Mouse (Mus musculus) C2C12 (cell line): ENCODE measurements around the gene Ap1s3. TPM values are rescaled to one million over a fixed set of nuclear protein-coding genes. Genes with fewer than 3 reads are reported as not detected.

ENCODE experiments used
- H3K27me3 ChIP-seq: one replicate; pipeline ENCODE4 v1.6.1; 2011; ENCODE audit not compliant: control insufficient read depth, insufficient read depth, insufficient read length
- H3K36me3 ChIP-seq: one replicate; pipeline ENCODE4 v1.6.1; 2011; ENCODE audit not compliant: control insufficient read depth, insufficient read depth
- H3K4me3 ChIP-seq: one replicate; pipeline ENCODE4 v1.5.1; 2011; ENCODE audit warnings: mild to moderate bottlenecking, control low read depth; ENCODE audit not compliant: poor library complexity, insufficient read depth, severe bottlenecking
- H3K79me2 ChIP-seq: one replicate; pipeline ENCODE4 v1.6.1; 2011; ENCODE audit not compliant: control insufficient read depth, insufficient read depth
- H3K79me3 ChIP-seq: one replicate; pipeline ENCODE4 v1.6.1; 2011; ENCODE audit warnings: low read depth, control low read depth
- H3ac ChIP-seq: one replicate; pipeline ENCODE3; 2011; ENCODE audit warnings: low read depth; ENCODE audit not compliant: control insufficient read depth, insufficient read length
- CEBPB ChIP-seq: IDR thresholded peaks from one replicate; pipeline ENCODE4 v1.6.1; 2011; ENCODE audit warnings: low read depth, mild to moderate bottlenecking, control low read depth, moderate library complexity
- CTCF ChIP-seq: IDR thresholded peaks from one replicate; pipeline ENCODE4 v1.5.1; 2011; ENCODE audit not compliant: control insufficient read depth, insufficient read depth, insufficient read length
- FOSL1 ChIP-seq: IDR thresholded peaks from one replicate; pipeline ENCODE4 v1.8.0; 2011; ENCODE audit warnings: mild to moderate bottlenecking, low read length; ENCODE audit not compliant: poor library complexity, insufficient read depth, severe bottlenecking
- MAX ChIP-seq: IDR thresholded peaks from one replicate; pipeline ENCODE4 v1.6.1; 2011; ENCODE audit warnings: mild to moderate bottlenecking, control low read depth
- MYOD1 ChIP-seq: IDR thresholded peaks from one replicate; pipeline ENCODE4 v1.6.1; 2011; ENCODE audit warnings: low read depth; ENCODE audit not compliant: control insufficient read depth, insufficient read length
- MYOG ChIP-seq: IDR thresholded peaks from one replicate; pipeline ENCODE4 v1.6.1; 2011; ENCODE audit not compliant: control insufficient read depth, insufficient read length; ENCODE audit errors: extremely low read depth
- USF1 ChIP-seq: IDR thresholded peaks from one replicate; pipeline ENCODE4 v1.6.1; 2011; ENCODE audit warnings: low read depth, mild to moderate bottlenecking, control low read depth, moderate library complexity
- long read RNA-seq, 2 experiments: library from polyadenylated mRNA; unstranded; transcript quantifications; one replicate each; pipeline ENCODE4 v2.0.0; 2019 to 2020
- polyA plus RNA-seq: library from polyadenylated mRNA; unstranded; fragments of >200 nt; fragmentation: generic; extraction: Trizol; gene quantifications from one replicate; pipeline ENCODE4 v1.2.1, GENCODE M21; 2012; ENCODE audit warnings: missing spikeins

Ap1s3 gene
- polyA plus RNA-seq, result 1.4 TPM
- long read RNA-seq, experiment 1, result 0 reads
- long read RNA-seq, experiment 2, result 0 reads

DNA sequence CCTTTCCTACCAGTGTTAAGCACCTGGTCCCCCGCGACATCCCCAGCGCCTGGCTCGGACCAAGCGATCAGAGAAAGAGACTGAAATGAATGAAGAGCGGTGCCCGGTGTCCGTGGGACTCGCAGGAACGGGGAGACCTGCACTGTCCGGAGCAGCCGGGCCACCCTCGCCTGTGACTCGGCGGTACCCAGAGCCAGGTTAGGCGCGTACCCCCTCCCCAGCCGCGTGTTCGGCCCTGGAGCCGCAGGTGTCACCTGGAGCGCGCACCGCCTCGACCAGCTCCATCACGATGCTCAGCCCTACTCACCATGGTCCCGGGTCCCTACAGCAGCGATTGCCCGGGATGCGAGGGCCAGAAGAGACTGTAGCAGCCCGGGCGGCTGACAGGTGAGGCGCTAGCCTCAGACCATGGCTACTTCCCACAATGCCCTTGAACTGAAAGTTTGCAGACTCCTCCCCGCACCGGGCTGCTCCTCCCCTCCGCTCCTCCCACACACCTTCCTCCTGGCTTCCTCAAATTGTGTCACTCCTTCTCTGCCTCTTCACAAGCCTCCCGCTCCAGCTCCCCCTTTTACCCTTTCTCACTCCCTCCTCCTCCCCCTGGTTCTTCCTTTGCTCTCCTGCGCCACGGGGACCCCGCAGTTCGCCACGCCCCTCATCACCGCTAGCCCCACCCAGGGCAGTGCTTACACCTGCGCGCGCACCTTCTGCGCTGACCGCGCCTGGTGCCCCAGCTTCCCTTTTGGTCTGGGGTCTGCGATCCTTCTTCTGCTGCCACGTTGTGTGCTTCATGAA, at the start of gene Ap1s3:
Ap1s3 (minus strand) TSS at position 430 of the 795 bp plus-strand sequence.
- peak within 1 kb of the TSS; percentile 76 for H3ac ChIP-seq
- H3K36me3 ChIP-seq, result no peaks in the 10 kb centered on the region
- H3K79me3 ChIP-seq, result no peaks in the 10 kb centered on the region
- H3K79me2 ChIP-seq, result no peaks in the 10 kb centered on the region
- no peaks in the 10 kb centered on the region for H3K27me3 ChIP-seq
- no peak for TF ChIP-seq MYOG
- TF ChIP-seq CEBPB, result no peak
- no peak for TF ChIP-seq MAX
- peak within 1 kb of the TSS; percentile 59 for H3K4me3 ChIP-seq

DNA sequence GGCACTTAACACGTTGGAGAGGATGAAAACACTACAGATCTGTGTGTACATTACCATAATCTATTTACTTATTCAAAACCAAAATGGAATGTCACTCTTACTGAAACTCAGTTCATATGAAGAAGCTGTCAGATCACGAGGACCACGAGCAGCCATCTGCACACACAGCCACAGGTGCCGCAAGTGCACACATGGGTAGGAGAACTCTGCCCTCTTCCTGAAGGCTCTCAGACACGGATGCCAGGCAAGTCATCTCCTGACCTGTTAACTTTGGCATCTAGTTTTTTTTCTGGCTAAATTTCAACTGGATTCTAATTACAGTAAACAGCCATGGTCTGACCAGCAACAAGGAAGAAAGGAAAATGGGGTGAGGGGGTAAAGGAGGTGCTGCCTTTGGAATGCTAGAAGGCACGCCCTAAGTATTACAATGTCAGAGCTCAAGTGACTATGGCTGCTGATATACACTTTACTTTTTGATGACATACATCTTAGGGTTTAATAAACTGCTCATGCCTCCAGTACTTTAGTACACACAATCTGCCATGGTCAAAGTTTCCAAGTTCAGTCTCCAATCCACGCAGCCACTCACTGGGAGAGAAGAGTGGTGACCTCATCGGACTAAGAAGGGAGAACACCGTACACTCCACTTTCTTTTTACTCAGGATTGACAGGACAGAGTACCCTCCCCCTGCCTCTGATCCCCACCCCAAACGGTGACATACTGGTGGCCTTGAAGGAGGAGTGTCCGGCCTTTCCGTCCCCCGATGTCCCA, 42.6 kb upstream of the Ap1s3 start:
- no peaks in the 10 kb centered on the region for H3K36me3 ChIP-seq
- no peaks in the 10 kb centered on the region for H3K79me3 ChIP-seq
- no peak overlapping the region for H3K4me3 ChIP-seq
- no peaks in the 10 kb centered on the region for H3K79me2 ChIP-seq
- no peak for TF ChIP-seq MYOD1
- no peak for TF ChIP-seq MYOG
- TF ChIP-seq CTCF, result no peak
- no peak for TF ChIP-seq MAX
- no peak for TF ChIP-seq USF1
- no peak for TF ChIP-seq FOSL1
- no peak for TF ChIP-seq CEBPB
- H3ac ChIP-seq, result no peak overlapping the region
- H3K27me3 ChIP-seq, result no peaks in the 10 kb centered on the region

DNA sequence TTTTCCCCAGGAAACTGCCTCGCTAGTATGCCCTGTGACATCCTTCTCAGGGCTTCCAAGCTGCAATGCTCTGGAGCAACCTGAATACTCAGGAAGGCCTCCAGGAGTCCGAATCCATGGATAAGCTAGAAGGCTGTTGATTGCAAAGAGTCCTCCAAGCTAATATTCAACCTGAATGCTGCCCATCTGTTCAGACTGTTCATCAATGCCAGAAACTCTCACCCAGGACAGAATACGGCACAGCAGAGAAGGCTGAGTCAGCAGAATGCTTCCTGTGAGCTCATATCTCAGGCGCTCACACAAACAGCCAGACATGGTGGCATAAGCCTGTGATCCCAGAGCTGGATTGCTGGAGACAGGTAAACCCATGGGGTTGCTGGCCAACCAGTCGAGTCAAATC, 41.3 kb upstream of the Ap1s3 start:
- Histone ChIP-seq H3ac (no peak overlapping the region), H3K79me2 (no peaks in the 10 kb centered on the region), H3K36me3 (no peaks in the 10 kb centered on the region), H3K79me3 (no peaks in the 10 kb centered on the region), H3K27me3 (no peaks in the 10 kb centered on the region), H3K4me3 (no peak overlapping the region)
- no peak for TF ChIP-seq CTCF
- no peak for TF ChIP-seq MYOG
- no peak for TF ChIP-seq MAX

DNA sequence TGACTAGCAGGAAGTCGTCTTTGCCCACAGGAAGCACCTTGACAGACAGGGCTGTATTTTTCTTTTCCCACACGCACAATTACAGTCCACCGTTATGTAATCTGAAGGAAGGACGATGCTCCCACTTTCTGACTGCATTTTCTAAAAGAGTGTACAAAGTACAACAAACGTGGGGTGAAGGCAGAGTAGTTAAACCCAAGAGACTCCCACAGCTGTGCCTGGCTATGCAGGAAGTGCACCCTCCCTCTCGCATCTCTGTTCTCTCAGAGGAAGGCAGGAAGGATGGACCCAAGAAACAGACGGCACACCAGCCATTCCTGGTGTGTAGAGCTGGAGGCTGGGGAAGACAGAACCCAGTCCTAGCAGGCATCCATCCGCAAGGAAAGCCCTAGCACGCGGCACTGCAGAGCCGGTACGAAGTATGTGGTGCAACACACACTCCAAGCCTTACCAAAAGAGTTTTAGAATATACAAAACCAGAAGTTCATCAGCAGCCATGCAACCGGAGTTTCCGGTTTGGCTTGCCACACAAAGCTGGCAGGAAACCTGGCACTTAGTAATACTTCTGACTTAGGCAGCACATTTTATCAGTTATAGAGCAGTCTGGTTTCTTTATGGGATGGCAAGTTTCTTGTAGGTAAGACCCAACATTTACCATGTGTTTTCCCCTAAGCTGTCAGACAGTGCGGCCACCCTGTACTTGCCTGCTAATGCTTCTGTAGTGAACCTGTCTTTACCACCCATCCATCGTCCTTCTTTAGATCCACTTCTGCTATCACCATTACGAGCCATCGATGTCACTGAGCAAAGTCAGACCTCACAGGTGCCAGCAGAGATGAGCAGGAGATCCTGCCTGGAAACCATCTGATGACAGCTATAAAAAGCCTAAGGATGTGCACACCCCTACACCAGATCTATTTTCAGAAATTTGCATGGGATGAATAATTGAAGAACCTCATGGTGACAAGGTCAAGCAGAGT, 39.7 kb upstream of the Ap1s3 start:
- Histone ChIP-seq H3K36me3 (no peaks in the 10 kb centered on the region), H3K27me3 (no peaks in the 10 kb centered on the region), H3ac (no peak overlapping the region), H3K79me3 (no peaks in the 10 kb centered on the region), H3K79me2 (no peaks in the 10 kb centered on the region), H3K4me3 (no peak overlapping the region)
- TF ChIP-seq FOSL1 (no peak), CEBPB (no peak), USF1 (no peak), MYOG (no peak), MAX (no peak), CTCF (no peak), MYOD1 (no peak)

DNA sequence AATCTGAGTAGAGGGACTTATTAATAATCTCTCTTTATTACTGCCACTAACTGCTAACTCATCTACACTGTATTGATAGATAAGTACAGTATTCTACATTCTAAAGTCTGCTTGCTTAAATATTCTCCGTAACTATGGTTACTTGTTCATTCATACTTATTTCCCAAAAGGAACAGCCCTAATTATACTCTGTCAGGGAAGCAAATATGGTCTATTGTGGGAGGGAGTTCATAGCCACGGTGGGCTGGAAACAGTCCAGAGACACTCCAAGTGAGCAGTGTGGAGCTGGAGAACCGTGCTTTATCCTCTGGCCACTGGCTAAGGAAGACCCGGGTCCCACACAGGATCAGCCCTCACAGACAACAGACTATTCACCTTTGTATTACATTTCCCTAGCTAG, 38.9 kb upstream of the Ap1s3 start:
- H3K79me2 ChIP-seq, result no peaks in the 10 kb centered on the region

More for the DNA sequence above, 38.9 kb upstream of the Ap1s3 start:
- Histone ChIP-seq H3K36me3 (no peaks in the 10 kb centered on the region), H3K4me3 (no peak overlapping the region), H3K27me3 (no peaks in the 10 kb centered on the region), H3K79me3 (no peaks in the 10 kb centered on the region), H3ac (no peak overlapping the region)
- TF ChIP-seq FOSL1 (no peak), MYOD1 (no peak)
